Mouse (Mus musculus) liver, adult 2 months (tissue): ENCODE measurements around the gene Btbd18.

Experiments
- CTCF ChIP-seq: fragments of 200-500 bp; IDR thresholded peaks from 2 replicates; pipeline ENCODE4 v1.5.1; 2011; ENCODE audit warnings: low read depth, low read length, control low read depth
- POLR2A ChIP-seq: fragments of 200-500 bp; IDR thresholded peaks from 2 replicates; pipeline ENCODE4 v1.6.1; 2011; ENCODE audit warnings: low read length, control low read depth; ENCODE audit not compliant: insufficient read depth; ENCODE audit errors: extremely low read depth

GRCm38 (mm10) chr2:84705295-84705694 lies 46.4 kb downstream of the Btbd18 start:
- TF ChIP-seq CTCF, result no peak
- TF ChIP-seq POLR2A, result no peak
